Mouse (Mus musculus) urinary bladder, postnatal 4 days (tissue): ENCODE data around the gene Lpcat1.

Source experiments
- DNase-seq, 2 experiments: peaks; one replicate each; pipeline ENCODE4 v3.0.0; 2021 to 2022; ENCODE audit warnings: low spot score in 2 of 2

Gene Lpcat1

GRCm38 (mm10) chr13:73467034-73467420 lies at the start of gene Lpcat1:
Gene Lpcat1 (plus strand): TSS chr13:73467197.
- peak; percentile 84 to 86 for DNase-seq

DNA sequence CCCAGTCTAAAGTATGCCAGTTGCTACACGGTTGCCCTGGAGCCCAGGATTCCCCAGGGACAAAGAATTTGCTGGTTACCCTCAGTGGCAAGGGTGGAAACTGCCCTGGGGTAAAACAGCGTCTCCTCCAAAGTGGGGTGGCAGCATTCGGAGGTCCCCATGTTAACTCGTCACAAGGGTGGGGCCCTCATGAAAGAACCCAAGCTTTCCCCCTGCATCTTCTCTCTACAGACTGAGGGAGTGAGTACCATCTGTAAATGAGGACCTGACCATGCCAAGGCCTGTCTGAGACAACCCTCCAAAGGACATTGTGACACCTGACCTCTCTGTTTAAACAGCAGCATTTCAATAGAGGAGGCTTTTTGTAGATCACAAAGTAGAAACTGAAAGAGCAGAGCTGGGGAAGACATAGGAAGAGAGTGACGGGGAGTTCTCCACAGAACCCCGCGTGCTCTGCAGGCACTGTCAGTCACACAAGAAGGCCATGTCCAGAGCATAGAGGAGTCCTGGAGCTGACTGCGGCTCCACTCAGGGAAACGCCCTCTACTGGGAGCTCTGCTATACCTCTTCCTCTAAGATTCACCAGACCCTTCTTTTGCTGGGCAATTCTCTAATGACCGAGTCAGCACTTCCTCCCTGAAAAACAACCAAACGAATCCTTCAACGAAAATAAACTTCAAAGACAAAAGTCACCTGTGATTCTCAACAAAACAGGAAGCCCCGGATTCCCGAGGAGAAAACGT lies 49.3 kb upstream of the Lpcat1 start:
- no peak for DNase-seq

DNA sequence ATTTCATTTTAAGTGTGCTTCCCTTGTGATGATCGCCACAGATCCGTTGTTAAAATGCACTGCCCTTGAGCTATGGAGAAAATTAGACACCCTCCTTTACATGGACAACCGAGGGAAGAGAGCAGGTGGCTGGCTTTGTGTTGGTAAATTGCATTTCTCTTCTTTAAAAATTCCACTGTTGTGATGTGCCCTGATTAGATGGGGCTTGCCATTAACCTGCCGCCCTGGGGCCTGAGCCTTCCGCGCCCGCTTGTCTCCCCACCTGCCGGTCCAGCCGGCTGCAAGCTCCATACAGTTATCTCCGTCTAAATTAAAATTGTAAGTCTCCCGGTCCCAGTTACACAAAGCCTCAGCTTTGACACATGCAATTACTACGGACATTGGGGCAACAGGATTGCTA lies 48.7 kb upstream of the Lpcat1 start:
- no peak for DNase-seq

- no peak for DNase-seq
Observed at GRCm38 (mm10) chr13:73419244-73419643, 47.8 kb upstream of the Lpcat1 start.

- DNase-seq = no peak
Observed at GRCm38 (mm10) chr13:73423043-73423442, 44.0 kb upstream of the Lpcat1 start.

DNA sequence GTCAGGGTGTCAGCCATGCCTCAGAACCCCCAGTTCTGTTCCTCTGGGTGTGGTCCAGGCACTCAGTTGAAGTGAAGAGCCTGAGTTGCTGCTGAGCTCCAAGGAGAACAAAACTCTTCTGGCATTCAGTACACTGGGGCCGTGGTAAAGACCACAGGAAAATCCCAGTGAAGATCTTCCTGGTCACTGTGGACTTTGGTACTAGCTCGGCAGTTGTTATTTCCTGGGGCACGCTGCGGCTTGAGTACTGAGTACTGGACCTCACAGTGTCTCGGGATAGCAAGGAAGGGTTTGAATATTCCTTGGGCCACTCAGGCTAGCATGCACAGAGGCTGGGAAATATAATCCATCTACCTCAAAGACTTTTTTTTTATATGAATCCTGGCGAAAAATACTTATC lies 42.0 kb upstream of the Lpcat1 start:
- DNase-seq = no peak

DNA sequence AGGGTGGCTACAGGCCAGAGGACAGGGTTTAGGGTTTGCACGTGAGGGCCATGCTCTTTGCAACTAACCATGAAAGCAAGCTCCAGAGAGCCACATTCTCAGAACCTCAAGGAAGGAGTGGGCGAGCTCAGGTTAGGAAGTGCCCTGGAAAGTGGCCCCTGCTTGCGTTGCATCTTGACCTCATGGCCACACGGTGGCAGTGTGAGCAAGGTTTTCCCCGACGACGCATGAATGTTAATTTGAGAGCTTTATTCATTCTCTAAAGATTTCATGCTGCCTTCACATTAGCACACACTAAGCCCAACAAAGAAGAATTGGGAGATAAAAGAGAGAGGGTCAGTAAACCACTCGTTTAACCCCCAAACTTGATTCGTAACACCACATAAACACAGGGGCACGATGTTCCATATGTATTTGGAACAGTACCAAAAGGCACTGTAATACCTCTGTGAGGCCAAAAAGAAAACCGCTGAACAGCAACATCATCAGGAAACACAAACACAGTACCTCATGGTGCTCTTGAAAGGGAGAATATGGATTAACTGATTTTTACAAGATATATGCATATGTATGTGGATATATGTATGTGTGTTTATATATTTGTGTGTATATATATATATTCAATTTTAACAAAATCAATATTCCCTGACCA lies 41.0 kb upstream of the Lpcat1 start:
- DNase-seq = peak; percentile 34 to 71

- DNase-seq = no peak
Observed at GRCm38 (mm10) chr13:73426587-73426986, 40.4 kb upstream of the Lpcat1 start.

DNA sequence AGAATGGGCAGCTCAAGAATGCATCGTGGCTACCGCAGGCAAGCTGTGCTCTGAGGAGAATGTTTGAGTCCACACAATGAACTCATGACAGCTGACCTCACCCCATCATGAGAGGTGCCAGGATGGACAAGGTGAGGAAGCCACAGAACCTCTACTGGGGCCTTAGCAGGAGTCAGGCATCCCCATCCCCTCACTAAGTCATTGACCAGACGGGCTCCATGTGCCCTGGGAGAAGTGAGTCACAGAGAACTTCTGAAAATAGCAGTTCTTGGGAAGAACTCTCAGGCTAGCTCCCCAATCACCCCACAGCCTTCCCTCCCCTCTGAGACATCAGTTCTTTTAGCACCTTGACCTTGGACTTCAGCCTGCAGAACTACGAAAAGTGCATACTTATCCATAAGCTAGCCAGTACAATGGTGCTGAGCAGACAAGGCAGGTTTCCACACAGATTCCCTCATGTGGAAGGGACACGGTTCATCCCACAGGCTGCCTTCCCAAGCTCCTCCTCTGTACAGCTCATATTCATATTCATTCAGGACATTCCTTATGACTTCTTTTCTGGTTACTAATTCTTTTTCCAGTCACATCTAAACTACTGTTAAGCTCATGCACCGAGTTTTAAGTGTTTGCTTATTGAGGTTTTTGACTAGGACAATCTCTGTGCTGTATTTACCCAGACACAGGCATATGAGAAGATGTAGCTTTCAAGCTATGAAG lies 37.2 kb upstream of the Lpcat1 start:
- DNase-seq = no peak

DNA sequence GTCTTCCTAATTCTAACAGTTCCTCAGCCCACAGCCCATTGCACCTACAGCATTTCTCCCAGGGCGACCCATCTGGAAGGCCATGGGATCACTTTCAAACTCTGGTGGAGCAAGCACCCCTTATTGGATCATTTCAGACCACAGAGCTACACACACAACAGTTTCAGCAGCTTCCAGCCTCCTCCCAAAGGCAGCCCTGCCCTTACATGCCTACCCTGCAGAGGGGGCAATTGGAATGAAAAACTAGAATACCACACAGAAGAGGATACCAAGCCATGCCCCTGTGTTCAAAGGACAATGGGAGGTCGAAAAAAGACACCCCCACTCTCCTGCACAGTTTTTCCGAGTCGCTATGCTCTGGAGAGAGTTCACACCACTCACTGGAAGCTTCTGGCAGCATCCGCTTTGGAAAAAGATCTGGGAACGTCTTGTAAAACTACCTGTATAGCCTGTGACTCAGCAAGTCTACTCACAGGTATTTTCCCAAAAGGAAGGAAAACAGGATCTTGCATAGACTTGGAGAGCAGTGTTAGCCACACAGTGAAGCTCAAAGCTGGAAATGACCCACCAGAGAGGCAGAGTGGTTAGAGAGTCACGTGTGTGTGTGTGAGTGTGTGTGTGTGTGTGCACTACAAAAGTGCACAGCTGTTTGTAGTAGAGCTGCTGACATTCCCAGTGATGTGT lies 34.4 kb upstream of the Lpcat1 start:
- no peak for DNase-seq

GRCm38 (mm10) chr13:73433681-73434535 lies 33.1 kb upstream of the Lpcat1 start:
- no peak for DNase-seq

- DNase-seq = no peak
Observed at GRCm38 (mm10) chr13:73434687-73435086, 32.3 kb upstream of the Lpcat1 start.

DNA sequence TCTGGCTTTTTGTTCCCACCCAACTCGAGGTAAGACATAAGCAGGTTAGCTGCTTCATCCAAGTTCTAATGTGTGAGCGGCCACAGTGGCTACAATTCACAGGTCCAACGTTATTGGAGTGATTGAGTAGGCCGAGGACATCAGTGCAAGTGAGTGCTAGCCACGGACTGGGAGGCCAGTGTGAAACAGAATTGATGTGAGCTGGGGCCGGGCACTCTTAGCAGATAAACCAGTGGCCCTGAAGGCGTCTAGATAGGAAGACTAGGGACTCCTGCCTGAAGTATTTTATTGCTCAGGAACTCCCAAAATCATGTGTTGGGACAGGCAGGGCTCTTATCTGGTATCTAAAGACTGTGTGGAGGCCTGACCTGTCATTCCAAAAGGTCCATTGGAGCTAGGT lies 31.3 kb upstream of the Lpcat1 start:
- no peak for DNase-seq

DNA sequence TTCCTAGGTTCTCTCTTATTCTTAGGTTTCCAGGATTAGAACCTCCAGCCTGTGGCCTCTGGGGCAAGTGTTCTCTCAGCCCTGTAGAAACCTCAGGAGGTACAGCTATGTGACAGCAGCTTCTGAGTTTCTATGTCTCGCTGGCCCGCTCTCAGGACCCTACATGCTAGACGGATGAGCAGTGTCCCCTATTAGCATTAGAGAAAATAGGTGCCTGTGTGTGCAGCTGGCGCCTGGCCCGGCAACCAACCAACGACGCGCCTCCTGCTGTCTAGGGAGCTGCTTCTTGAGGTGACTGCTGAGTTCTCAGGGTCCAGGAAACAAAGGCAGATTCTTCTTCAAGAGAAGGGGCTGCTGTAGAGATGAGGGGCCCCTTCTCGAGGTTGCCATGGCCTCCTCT lies 27.9 kb upstream of the Lpcat1 start:
- no peak for DNase-seq

DNA sequence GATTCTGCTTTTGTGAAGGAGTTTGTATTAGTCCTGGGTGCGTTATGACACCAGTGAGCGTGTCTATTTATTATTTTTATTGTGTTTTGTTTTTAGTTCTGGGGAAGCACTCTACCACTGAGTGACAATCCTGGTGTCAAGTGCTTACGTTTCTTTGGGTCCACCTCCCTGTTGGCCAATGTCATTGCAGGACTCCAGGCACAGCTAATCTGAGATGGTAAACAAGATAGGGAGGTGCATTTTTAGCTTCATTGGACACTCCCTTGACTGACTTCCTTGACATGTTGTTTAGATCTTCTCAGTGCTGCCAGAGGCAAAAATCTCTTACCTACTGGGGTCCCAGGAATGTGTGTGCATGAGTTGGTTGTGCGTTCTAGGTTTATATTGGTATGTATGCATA lies 26.0 kb upstream of the Lpcat1 start:
- no peak for DNase-seq

DNA sequence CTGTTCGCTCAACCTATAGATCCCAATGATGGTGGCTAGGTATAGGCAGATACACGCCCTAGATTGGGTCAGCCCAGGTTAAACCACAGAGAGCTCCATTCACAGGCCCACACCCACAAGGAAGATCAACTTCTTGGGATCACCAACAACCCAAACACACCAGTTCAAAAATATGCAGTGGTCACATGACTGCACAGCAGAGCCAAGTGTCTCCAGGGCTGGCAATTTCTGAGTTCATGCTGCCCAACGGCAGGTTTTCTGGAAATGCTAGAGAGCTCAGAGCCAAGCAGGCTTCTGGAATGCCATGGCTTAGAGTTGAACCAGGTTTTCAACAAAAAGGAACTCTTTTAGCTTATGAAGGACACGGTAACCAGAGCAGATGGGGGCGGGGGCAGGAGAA lies 25.3 kb upstream of the Lpcat1 start:
- no peak for DNase-seq

GRCm38 (mm10) chr13:73442431-73442830 lies 24.6 kb upstream of the Lpcat1 start:
- no peak for DNase-seq

DNA sequence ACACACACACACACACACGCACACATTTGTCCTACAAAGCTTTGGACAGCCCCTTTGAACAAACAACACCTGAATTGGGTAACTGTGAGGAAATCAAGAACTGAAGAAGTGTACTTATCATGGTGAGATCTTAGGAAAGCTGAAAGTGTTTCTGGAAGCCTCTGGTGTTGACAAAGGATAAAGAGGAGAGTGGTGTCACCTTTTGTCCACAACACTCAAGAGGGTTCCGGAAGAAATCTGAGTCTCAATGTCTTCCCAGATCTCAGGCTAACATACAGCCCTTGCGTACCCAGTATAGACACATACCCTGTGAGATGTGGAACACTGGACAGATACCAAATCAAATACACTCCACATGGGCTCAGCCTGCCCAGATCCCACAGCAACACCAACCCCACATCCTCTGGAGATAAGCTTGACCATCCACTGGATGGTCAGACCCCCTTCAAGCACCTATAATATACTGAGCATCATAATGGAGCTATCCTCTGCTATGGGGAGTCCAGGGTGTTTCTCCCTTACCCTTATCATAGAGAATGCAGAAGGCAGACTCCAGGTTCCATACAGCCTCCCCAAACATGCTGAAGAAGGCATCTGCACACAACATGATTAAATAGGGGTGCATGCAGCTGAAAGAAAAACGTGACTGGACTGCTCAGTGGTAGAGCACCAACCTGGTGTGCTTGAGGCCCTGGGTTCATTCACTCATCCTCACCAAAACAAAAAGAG lies 23.7 kb upstream of the Lpcat1 start:
- no peak for DNase-seq

GRCm38 (mm10) chr13:73445087-73445486 lies 21.9 kb upstream of the Lpcat1 start:
- DNase-seq = no peak

DNA sequence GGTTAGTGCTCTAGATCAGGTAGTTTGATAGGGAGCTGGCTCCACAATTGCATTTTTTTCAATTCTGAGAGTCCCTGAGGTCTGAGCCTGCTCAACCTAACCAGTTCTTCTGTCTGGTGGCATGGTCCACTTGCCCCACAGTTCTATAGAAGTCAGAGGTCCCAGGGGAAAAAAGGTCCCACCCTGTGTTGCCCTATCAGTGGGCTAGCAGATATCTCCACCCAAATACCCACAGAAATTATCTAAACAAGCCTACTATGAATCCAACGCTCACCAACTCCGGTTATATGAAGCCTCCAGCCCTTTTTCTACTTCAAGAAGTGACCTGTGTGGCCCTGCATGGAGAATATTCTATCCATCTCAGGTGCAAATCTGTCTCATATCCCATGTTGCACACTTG lies 20.9 kb upstream of the Lpcat1 start:
- no peak for DNase-seq

DNA sequence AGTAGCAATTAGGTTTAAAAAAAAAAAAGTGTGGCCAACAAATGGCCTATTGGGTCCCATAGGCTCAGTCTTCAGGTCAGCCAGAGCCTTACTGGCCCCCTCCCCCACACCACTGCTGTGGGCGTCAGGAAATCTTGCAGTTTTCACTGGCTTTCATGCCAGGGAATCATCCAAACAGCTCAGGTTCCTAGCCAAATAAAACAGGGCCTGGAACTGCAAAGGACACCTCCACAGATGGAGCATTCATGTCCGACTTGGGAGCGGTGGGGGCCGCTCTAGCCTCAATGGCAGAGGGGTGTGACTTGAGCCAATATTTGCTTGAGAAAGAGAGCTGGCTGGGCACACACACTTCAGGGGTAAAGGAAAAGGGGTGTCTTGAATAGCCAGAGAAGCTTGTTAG lies 20.5 kb upstream of the Lpcat1 start:
- no peak for DNase-seq
